Mouse (Mus musculus) forebrain, postnatal 0 days (tissue): Measurements from ENCODE around the gene Tada3. TPM values are rescaled to one million over a fixed set of nuclear protein-coding genes. Genes with fewer than 3 reads are reported as not detected.

Experiments
- ATAC-seq: fragments of 200-750 bp; cut with Nextera tagmentation; 2 replicates; pipeline ENCODE4 v1.8.0; 2017; ENCODE audit warnings: mild to moderate bottlenecking, moderate library complexity
- DNase-seq: peaks from one replicate; pipeline ENCODE4 v3.0.0-alpha.2; 2015
- H3K27ac ChIP-seq: fragments of 300-500 bp; sonication (generic); 2 replicates; pipeline ENCODE4 v1.5.1; 2014; ENCODE audit warnings: low read depth, mild to moderate bottlenecking, antibody characterized with exemption, low read length, moderate library complexity, mixed read lengths
- H3K27me3 ChIP-seq: fragments of 300-500 bp; sonication (generic); 2 replicates; pipeline ENCODE4 v1.6.1; 2014; ENCODE audit warnings: mild to moderate bottlenecking, low read length, mixed read lengths; ENCODE audit not compliant: insufficient read depth
- H3K36me3 ChIP-seq: fragments of 300-500 bp; sonication (generic); 2 replicates; pipeline ENCODE4 v1.6.1; 2014; ENCODE audit warnings: mild to moderate bottlenecking, moderate library complexity; ENCODE audit not compliant: insufficient read depth
- H3K4me1 ChIP-seq: fragments of 300-500 bp; sonication (generic); 2 replicates; pipeline ENCODE4 v1.6.1; 2014; ENCODE audit warnings: antibody characterized with exemption; ENCODE audit not compliant: insufficient read depth
- H3K4me2 ChIP-seq: fragments of 300-500 bp; sonication (generic); 2 replicates; pipeline ENCODE4 v1.6.1; 2014; ENCODE audit warnings: low read depth, mild to moderate bottlenecking, moderate library complexity
- H3K4me3 ChIP-seq: fragments of 300-500 bp; sonication (generic); 2 replicates; pipeline ENCODE4 v1.5.1; 2014; ENCODE audit warnings: low read depth, low read length, mixed read lengths
- H3K9ac ChIP-seq: fragments of 300-500 bp; sonication (generic); 2 replicates; pipeline ENCODE4 v1.6.1; 2014; ENCODE audit warnings: mild to moderate bottlenecking
- H3K9me3 ChIP-seq: fragments of 300-500 bp; sonication (generic); 2 replicates; pipeline ENCODE4 v1.6.1; 2016; ENCODE audit warnings: low read length
- CTCF ChIP-seq: sonication (generic); IDR thresholded peaks from 2 replicates; pipeline ENCODE4 v1.5.1; 2016; ENCODE audit warnings: antibody characterized with exemption, control low read depth, low read depth
- WGBS: fragments of 180-500 bp; shearing (Covaris S2); extraction: QIAGEN DNeasy Blood & Tissue Kit; methylation state at CpG from one replicate; pipeline ENCODE4 v1.1.7; 2014; 5-methylcytosine and 5-hydroxymethylcytosine counted together
- polyA plus RNA-seq: library from polyadenylated mRNA; unstranded; fragments of >200 nt; fragmentation: Nextera tagmentation; extraction: Ambion mirVana; gene quantifications from 2 replicates; pipeline ENCODE4 v1.2.1, GENCODE M21; 2015
- total RNA-seq: library from RNA; depleted of rRNA; stranded (reverse); fragments of >200 nt; gene quantifications from 2 replicates; pipeline ENCODE4 v1.2.3, GENCODE M21; 2014

The Tada3 gene
- total and polyA plus RNA-seq, 2 experiments from 2014 or later = 34.7 to 84.4 TPM

GRCm38 (mm10) chr6:113344321-113344720 lies 33.4 kb downstream of the Tada3 start:
- Histone ChIP-seq H3K9ac (peak overlapping the region; percentile 83; the same call in 1 of the 2 replicates), H3K27me3 (no peaks in the 10 kb centered on the region), H3K4me3 (peak overlapping the region; percentile 55; the same call in 1 of the 2 replicates), H3K27ac (no peak overlapping the region), H3K4me2 (peak overlapping the region; percentile 82; the same call in 1 of the 2 replicates), H3K4me1 (peaks cover 22% of the 10 kb centered on the region; the same call in 1 of the 2 replicates), H3K36me3 (peaks cover 16% of the 10 kb centered on the region), H3K9me3 (no peaks in the 10 kb centered on the region)
- WGBS = 45% methylated on average over 2 of the region's 2 CpGs
- ATAC-seq (no peak), DNase-seq (peak; percentile 29)
- TF ChIP-seq CTCF = no peak

GRCm38 (mm10) chr6:113343177-113344092 lies 34.2 kb downstream of the Tada3 start, which contains the start of gene Camk1:
Camk1 (minus strand) TSS chr6:113343984.
- no peak for TF ChIP-seq CTCF
- Histone ChIP-seq H3K4me2 (peak within 1 kb of the TSS; percentile 82), H3K36me3 (peaks cover 19% of the 10 kb centered on the region), H3K4me3 (peak within 1 kb of the TSS; percentile 55), H3K9me3 (no peaks in the 10 kb centered on the region), H3K4me1 (peaks cover 22% of the 10 kb centered on the region; the same call in 1 of the 2 replicates), H3K27me3 (no peaks in the 10 kb centered on the region), H3K9ac (peak within 1 kb of the TSS; percentile 83), H3K27ac (peak within 1 kb of the TSS; percentile 66; the same call in 1 of the 2 replicates)
- 16% methylated on average over 32 of the region's 32 CpGs for WGBS
- DNase-seq (peak; percentile 67), ATAC-seq (peak; percentile 76)

- peaks cover 22% of the 10 kb centered on the region; the same call in 1 of the 2 replicates for H3K4me1 ChIP-seq
- no peaks in the 10 kb centered on the region for H3K27me3 ChIP-seq
- ATAC-seq = peak; percentile 49
- peak overlapping the region; percentile 55; the same call in 1 of the 2 replicates for H3K4me3 ChIP-seq
- peak overlapping the region; percentile 82 for H3K4me2 ChIP-seq
- peak overlapping the region; percentile 66 for H3K27ac ChIP-seq
- peak overlapping the region; percentile 25; the same call in 1 of the 2 replicates for H3K9ac ChIP-seq
- TF ChIP-seq CTCF = no peak
- 37% methylated on average over 4 of the region's 7 CpGs for WGBS
- H3K36me3 ChIP-seq = peaks cover 24% of the 10 kb centered on the region
- DNase-seq = peak; percentile 33
- H3K9me3 ChIP-seq = no peaks in the 10 kb centered on the region
Measured at GRCm38 (mm10) chr6:113342297-113342696, 35.4 kb downstream of the Tada3 start.

- ATAC-seq (no peak), DNase-seq (no peak)
- WGBS = 81% methylated on average over 6 of the region's 6 CpGs
- peak overlapping the region; percentile 66 for H3K27ac ChIP-seq
- peak overlapping the region; percentile 82 for H3K4me2 ChIP-seq
- H3K4me1 ChIP-seq = peaks cover 22% of the 10 kb centered on the region; the same call in 1 of the 2 replicates
- H3K9me3 ChIP-seq = no peaks in the 10 kb centered on the region
- 0 out of 2 replicates have a peak overlapping the region, but pooled peaks have one; percentile 15 for H3K9ac ChIP-seq
- H3K36me3 ChIP-seq = peaks cover 29% of the 10 kb centered on the region
- H3K4me3 ChIP-seq = no peak overlapping the region
- no peak for TF ChIP-seq CTCF
- H3K27me3 ChIP-seq = no peaks in the 10 kb centered on the region
Measured at GRCm38 (mm10) chr6:113341574-113341973, 36.1 kb downstream of the Tada3 start.

- Histone ChIP-seq H3K27me3 (no peaks in the 10 kb centered on the region), H3K4me1 (0 out of 2 replicates have a peak, but pooled peaks cover 9% of the 10 kb centered on the region), H3K36me3 (peaks cover 62% of the 10 kb centered on the region), H3K9me3 (no peaks in the 10 kb centered on the region), H3K9ac (no peak overlapping the region), H3K27ac (no peak overlapping the region), H3K4me2 (no peak overlapping the region), H3K4me3 (no peak overlapping the region)
- DNase-seq (peak; percentile 6), ATAC-seq (no peak)
- TF ChIP-seq CTCF = no peak
- WGBS = 63% methylated on average over 8 of the region's 8 CpGs
Measured at GRCm38 (mm10) chr6:113336852-113337620, 40.6 kb downstream of the Tada3 start.

GRCm38 (mm10) chr6:113334216-113334615 lies 43.5 kb downstream of the Tada3 start:
- no peaks in the 10 kb centered on the region for H3K9me3 ChIP-seq
- ATAC-seq = no peak
- TF ChIP-seq CTCF = no peak
- no peak overlapping the region for H3K27ac ChIP-seq
- 0 out of 2 replicates have a peak, but pooled peaks cover 4% of the 10 kb centered on the region for H3K4me1 ChIP-seq
- no peaks in the 10 kb centered on the region for H3K27me3 ChIP-seq
- H3K4me3 ChIP-seq = no peak overlapping the region
- H3K36me3 ChIP-seq = peaks cover 57% of the 10 kb centered on the region
- no peak overlapping the region for H3K9ac ChIP-seq
- DNase-seq = no peak
- no peak overlapping the region for H3K4me2 ChIP-seq
- WGBS = 83% methylated on average over 6 of the region's 6 CpGs
